Mouse (Mus musculus): Measurements from ENCODE around the gene Olfr374.
A peak's percentile ranks its signal among the peaks of the same experiment; 100 is the strongest.

Gene Olfr374

GRCm38 (mm10) chr8:72135446-72136301 lies 28.8 kb downstream of the Olfr374 start:
- DNase-seq (ENCODE audit: low spot score in 2 of 2), result no peak

GRCm38 (mm10) chr8:72136302-72136978 lies 29.6 kb downstream of the Olfr374 start:
- peak in 1 of 2 experiments; percentile 24 for DNase-seq (ENCODE audit: low spot score in 2 of 2)

- DNase-seq (ENCODE audit: low spot score in 2 of 2), result no peak
Observed at GRCm38 (mm10) chr8:72137431-72137830, 30.6 kb downstream of the Olfr374 start.

GRCm38 (mm10) chr8:72138456-72138855 lies 31.6 kb downstream of the Olfr374 start:
- DNase-seq (ENCODE audit: low spot score in 2 of 2), result no peak

GRCm38 (mm10) chr8:72143256-72143824 lies 36.5 kb downstream of the Olfr374 start:
- DNase-seq (ENCODE audit: low spot score in 2 of 2), result no peak

- DNase-seq (ENCODE audit: low spot score in 2 of 2), result no peak
Observed at GRCm38 (mm10) chr8:72144345-72144975, 37.6 kb downstream of the Olfr374 start.

- no peak for DNase-seq (ENCODE audit: low spot score in 2 of 2)
Observed at GRCm38 (mm10) chr8:72145511-72145910, 38.7 kb downstream of the Olfr374 start.

- DNase-seq (ENCODE audit: low spot score in 2 of 2), result no peak
Observed at GRCm38 (mm10) chr8:72146056-72146455, 39.2 kb downstream of the Olfr374 start.

GRCm38 (mm10) chr8:72146556-72146955 lies 39.7 kb downstream of the Olfr374 start:
- no peak for DNase-seq (ENCODE audit: low spot score in 2 of 2)

GRCm38 (mm10) chr8:72147266-72147665 lies 40.4 kb downstream of the Olfr374 start:
- DNase-seq (ENCODE audit: low spot score in 2 of 2), result no peak

GRCm38 (mm10) chr8:72149056-72149455 lies 42.2 kb downstream of the Olfr374 start:
- no peak for DNase-seq (ENCODE audit: low spot score in 2 of 2)

- DNase-seq (ENCODE audit: low spot score in 2 of 2), result no peak
Observed at GRCm38 (mm10) chr8:72151418-72152078, 44.7 kb downstream of the Olfr374 start.

GRCm38 (mm10) chr8:72153382-72153781 lies 46.5 kb downstream of the Olfr374 start:
- DNase-seq (ENCODE audit: low spot score in 2 of 2), result no peak

GRCm38 (mm10) chr8:72158096-72158495 lies 51.3 kb downstream of the Olfr374 start:
- DNase-seq (ENCODE audit: low spot score in 2 of 2), result no peak

GRCm38 (mm10) chr8:72158726-72159125 lies 51.9 kb downstream of the Olfr374 start:
- no peak for DNase-seq (ENCODE audit: low spot score in 2 of 2)

- DNase-seq (ENCODE audit: low spot score in 2 of 2), result no peak
Observed at GRCm38 (mm10) chr8:72160007-72160406, 53.2 kb downstream of the Olfr374 start.

- DNase-seq (ENCODE audit: low spot score in 2 of 2), result peak; percentile 100
Observed at GRCm38 (mm10) chr8:72160707-72161697, 54.2 kb downstream of the Olfr374 start, which contains the start of gene Rab8a. Gene Rab8a, plus strand, starts transcription at chr8:72161200.

GRCm38 (mm10) chr8:72162821-72163220 lies 56.0 kb downstream of the Olfr374 start:
- DNase-seq (ENCODE audit: low spot score in 2 of 2), result no peak

All from left cerebral cortex, adult 9 months (tissue).